Mouse (Mus musculus): ENCODE data around the gene Ttc21a.

DNA sequence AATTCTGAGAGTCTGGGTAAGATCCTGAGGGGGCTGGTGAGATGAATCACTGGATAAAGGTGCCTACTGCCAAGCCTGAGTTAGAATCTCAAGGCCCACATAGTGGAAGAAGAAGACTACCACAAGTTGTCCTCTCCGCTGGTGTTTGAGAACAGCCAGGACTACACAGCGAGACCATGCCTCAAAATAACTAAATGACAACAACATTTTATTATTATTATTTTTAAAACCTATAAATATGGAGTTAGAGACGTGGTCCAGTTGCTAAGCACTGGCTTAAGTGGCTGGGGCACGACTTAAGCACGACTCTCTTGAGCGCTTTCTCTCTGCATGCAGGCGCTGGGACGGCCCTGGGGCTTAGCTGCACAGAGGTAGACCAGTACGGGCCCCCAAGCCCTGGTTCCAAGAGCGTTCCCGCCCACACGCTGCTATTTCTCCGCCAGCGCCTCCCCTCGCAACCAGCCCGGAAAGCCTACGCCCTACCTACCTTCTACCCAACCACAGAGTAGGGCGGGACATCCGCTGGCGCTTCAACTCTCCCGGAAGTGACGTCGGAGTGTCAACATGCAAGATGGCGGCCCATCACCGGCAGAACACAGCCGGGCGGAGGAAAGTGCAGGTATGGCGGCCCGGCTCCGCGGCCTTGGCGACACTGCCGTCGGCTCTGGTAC, 42.9 kb upstream of the Ttc21a start, which contains the start of gene Wdr48:
- TF ChIP-seq CTCF (IDR thresholded peaks at IDR 0.05) = peak; percentile 12; the same call in 1 of the 2 replicates
- TF ChIP-seq EP300 (IDR thresholded peaks at IDR 0.05) = no peak
